Mouse (Mus musculus): ENCODE results near the gene Cubn. TPM values are rescaled to one million over a fixed set of nuclear protein-coding genes. Genes with fewer than 3 reads are reported as not detected.
A peak's percentile ranks its signal among the peaks of the same experiment; 100 is the strongest.

The Cubn gene
- total RNA-seq, 1 experiment from 2014 or later, result 0.09 TPM

GRCm38 (mm10) chr2:13413520-13414178, 78.0 kb downstream of the Cubn start:
- peak; percentile 91 for ATAC-seq (replicated peaks; ENCODE audit: low read depth, poor library complexity, severe bottlenecking)

- peak; percentile 13; the same call in 1 of the 2 replicates for ATAC-seq (replicated peaks; ENCODE audit: low read depth, poor library complexity, severe bottlenecking)
These were observed 81.0 kb downstream of the Cubn start for GRCm38 (mm10) chr2:13410660-13411059.

GRCm38 (mm10) chr2:13409767-13410519, 81.7 kb downstream of the Cubn start:
- peak; percentile 27 for ATAC-seq (replicated peaks; ENCODE audit: low read depth, poor library complexity, severe bottlenecking)

GRCm38 (mm10) chr2:13408333-13408732, 83.3 kb downstream of the Cubn start:
- no peak for ATAC-seq (replicated peaks; ENCODE audit: low read depth, poor library complexity, severe bottlenecking)

- ATAC-seq (replicated peaks; ENCODE audit: low read depth, poor library complexity, severe bottlenecking), result peak; percentile 52
These were observed 83.9 kb downstream of the Cubn start for GRCm38 (mm10) chr2:13407698-13408097.

- ATAC-seq (replicated peaks; ENCODE audit: low read depth, poor library complexity, severe bottlenecking), result peak; percentile 86
These were observed 84.3 kb downstream of the Cubn start for GRCm38 (mm10) chr2:13407272-13407671.

- ATAC-seq (replicated peaks; ENCODE audit: low read depth, poor library complexity, severe bottlenecking), result no peak
These were observed 86.5 kb downstream of the Cubn start for GRCm38 (mm10) chr2:13404986-13405678.

- no peak for ATAC-seq (replicated peaks; ENCODE audit: low read depth, poor library complexity, severe bottlenecking)
These were observed 90.8 kb downstream of the Cubn start for GRCm38 (mm10) chr2:13400831-13401230.

GRCm38 (mm10) chr2:13399480-13400072, 92.0 kb downstream of the Cubn start:
- no peak for ATAC-seq (replicated peaks; ENCODE audit: low read depth, poor library complexity, severe bottlenecking)

- ATAC-seq (replicated peaks; ENCODE audit: low read depth, poor library complexity, severe bottlenecking), result peak; percentile 72
These were observed 92.7 kb downstream of the Cubn start for GRCm38 (mm10) chr2:13398955-13399354.

GRCm38 (mm10) chr2:13398551-13398950, 93.1 kb downstream of the Cubn start:
- no peak for ATAC-seq (replicated peaks; ENCODE audit: low read depth, poor library complexity, severe bottlenecking)

GRCm38 (mm10) chr2:13396124-13396540, 95.5 kb downstream of the Cubn start:
- no peak for ATAC-seq (replicated peaks; ENCODE audit: low read depth, poor library complexity, severe bottlenecking)

GRCm38 (mm10) chr2:13391018-13391417, 100.6 kb downstream of the Cubn start:
- ATAC-seq (replicated peaks; ENCODE audit: low read depth, poor library complexity, severe bottlenecking), result peak; percentile 88

- no peak for ATAC-seq (replicated peaks; ENCODE audit: low read depth, poor library complexity, severe bottlenecking)
These were observed 105.0 kb downstream of the Cubn start for GRCm38 (mm10) chr2:13386631-13387030.

- ATAC-seq (replicated peaks; ENCODE audit: low read depth, poor library complexity, severe bottlenecking), result no peak
These were observed 105.9 kb downstream of the Cubn start for GRCm38 (mm10) chr2:13385542-13386345.

- ATAC-seq (replicated peaks; ENCODE audit: low read depth, poor library complexity, severe bottlenecking), result peak; percentile 81
These were observed 106.7 kb downstream of the Cubn start for GRCm38 (mm10) chr2:13384775-13385541.

- ATAC-seq (replicated peaks; ENCODE audit: low read depth, poor library complexity, severe bottlenecking), result no peak
These were observed 115.4 kb downstream of the Cubn start for GRCm38 (mm10) chr2:13376166-13376565.

GRCm38 (mm10) chr2:13373291-13373690, 118.3 kb downstream of the Cubn start:
- ATAC-seq (replicated peaks; ENCODE audit: low read depth, poor library complexity, severe bottlenecking), result no peak

GRCm38 (mm10) chr2:13372825-13373224, 118.8 kb downstream of the Cubn start:
- no peak for ATAC-seq (replicated peaks; ENCODE audit: low read depth, poor library complexity, severe bottlenecking)

Measured in common myeloid progenitor, adult 5-6 weeks (primary cell).